Mouse (Mus musculus) cerebellum, adult 18-20 months (tissue): ENCODE data around the gene Elmod1.
A peak's percentile ranks its signal among the peaks of the same experiment; 100 is the strongest.
"Not testable (repeated sequence)": the region's sequence is repeated elsewhere in the genome, so short reads cannot be mapped to it uniquely, and the experiment has no call there.

ENCODE experiments used
- DNase-seq, 2 experiments: peaks; one replicate each; pipeline ENCODE4 v3.0.0; 2021

Gene Elmod1

DNA sequence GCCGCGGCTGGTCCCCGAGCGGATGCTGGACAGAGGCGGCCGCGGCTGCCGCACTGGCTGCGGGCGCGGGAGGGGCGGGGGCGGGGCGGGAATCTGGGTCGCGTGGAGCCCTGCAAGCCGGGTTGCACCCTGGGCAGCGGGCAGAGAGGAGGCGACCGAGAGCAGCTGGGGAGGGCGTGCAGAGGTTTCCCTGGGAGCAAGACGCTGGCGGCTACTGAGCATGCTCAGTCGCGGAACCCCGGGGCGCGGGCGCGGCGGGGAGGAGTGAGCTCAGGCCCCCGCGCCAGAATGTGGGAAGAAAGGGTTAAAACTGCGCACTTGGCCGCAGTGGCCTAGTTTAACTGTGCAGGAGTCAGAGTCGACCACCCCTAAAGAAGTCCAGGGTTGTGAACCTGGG is at the start of gene Elmod1:
Elmod1 (minus strand) TSS at position 180 of the 397 bp plus-strand sequence.
- peak; percentile 74 to 79 for DNase-seq

DNA sequence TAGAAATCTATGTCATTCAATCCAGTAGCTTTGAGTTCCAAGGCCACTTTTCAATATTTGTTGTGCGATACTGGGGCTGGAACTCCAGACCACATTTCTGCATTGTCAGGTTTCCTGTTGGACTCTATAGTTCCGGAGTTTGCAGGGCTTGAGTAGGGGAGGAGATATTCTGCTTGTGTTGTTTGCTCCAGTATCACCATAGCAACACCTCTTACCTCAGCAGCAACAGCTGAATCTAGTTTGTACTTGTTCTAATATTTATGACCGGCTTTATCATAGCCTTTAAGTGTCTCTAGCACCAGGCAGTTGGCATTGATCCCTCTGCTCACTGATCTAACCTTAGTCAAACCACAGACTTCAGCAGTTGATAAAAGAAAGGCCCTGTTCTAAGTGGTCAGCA is 47.7 kb upstream of the Elmod1 start:
- DNase-seq = no peak

DNA sequence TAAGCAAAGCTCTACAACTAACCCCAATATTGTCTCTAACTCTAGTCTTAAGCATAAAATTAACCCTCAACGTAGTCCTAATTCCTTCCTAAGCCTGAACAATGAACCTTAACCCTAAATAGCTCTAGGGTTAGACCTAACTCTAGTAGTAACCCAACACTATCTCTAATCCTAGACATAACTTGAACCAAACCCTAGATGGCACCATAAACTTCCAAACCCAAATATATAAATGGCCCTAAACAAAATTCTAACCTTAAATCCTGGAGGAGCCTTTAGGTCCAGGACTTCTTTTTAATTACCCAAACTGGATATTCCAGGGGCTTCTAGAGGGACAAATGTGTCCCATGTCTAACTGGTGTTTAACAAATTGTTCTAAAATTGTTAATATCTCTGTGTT is 19.4 kb upstream of the Elmod1 start:
- DNase-seq = no peak

DNA sequence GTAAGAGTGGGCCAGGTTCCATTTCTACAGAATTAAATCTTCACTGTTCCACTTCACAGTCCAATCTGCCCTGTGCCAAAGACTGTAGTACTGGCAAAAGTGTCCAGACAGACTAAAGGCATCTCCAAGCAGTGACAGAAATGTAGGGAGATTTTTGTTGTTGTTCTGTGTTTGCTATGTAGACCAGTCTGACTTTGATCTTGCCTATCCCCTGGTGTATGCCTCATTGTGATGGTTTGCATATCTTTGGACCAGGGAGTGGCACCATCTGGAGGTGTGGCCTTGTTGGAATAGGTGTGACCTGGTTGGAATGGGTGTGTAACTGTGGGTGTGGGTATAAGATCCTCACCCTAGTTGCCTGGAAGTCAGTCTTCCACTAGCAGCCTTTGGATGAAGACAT is 17.5 kb upstream of the Elmod1 start:
- not testable (repeated sequence) for DNase-seq

DNA sequence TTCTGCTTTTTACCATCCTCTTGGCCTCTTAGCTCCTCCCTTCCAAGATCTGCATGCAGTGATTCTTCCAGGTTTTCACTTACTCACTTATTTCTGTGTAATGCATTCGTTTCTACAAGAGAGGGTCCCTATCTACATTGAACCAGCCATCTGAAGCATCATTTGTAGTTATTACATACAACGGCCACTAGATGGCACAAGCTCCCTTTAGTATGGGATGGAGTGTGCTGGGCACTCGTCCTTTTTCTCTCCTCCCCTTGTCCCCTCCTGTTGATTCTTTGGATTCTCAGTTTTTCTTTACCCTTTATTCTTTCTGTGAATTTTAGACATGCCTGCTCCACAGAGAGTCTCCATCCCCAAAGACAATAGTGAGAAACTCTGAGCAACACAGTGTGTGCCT is 15.8 kb upstream of the Elmod1 start:
- DNase-seq = peak; percentile 37 to 56

DNA sequence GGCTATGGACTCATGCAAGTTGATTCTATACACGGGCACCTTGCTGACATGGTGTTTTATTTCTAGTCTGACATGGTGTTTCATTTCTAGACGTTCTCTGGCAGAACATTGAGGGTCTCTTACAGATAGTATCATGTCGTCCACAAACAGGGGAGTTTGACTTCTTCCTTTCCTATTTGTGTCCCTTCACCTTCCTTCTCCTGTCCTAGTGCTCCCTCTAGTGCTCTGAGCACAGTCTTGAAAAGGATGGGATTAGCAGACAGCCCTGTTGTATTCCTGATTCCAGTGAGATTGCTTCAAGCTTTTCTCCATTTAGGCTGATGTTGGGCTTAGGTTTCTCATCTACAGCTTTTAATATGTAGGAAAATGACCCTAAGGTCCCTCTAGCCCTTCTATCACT is 11.9 kb upstream of the Elmod1 start:
- DNase-seq = peak; percentile 51 to 57

DNA sequence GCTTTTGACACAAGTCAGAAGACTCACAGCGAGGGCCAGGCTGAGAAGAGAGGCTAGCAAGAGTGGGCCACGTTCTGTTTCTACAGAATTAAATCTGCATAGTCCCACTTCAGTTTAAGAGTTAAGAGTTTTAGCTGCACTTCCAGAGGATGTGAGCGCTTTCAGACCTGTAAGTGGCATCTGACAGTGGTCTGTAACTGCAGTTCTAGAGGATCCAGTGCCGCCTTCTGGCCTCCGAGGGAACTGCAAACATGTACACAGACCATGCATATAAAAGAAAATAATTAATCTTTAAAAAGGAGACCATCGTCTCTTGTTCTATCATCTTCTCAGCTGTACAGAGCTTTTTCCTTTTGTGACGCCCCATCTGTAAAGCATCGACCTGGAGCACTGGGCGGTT is 9.8 kb upstream of the Elmod1 start:
- peak; percentile 58 to 59 for DNase-seq

DNA sequence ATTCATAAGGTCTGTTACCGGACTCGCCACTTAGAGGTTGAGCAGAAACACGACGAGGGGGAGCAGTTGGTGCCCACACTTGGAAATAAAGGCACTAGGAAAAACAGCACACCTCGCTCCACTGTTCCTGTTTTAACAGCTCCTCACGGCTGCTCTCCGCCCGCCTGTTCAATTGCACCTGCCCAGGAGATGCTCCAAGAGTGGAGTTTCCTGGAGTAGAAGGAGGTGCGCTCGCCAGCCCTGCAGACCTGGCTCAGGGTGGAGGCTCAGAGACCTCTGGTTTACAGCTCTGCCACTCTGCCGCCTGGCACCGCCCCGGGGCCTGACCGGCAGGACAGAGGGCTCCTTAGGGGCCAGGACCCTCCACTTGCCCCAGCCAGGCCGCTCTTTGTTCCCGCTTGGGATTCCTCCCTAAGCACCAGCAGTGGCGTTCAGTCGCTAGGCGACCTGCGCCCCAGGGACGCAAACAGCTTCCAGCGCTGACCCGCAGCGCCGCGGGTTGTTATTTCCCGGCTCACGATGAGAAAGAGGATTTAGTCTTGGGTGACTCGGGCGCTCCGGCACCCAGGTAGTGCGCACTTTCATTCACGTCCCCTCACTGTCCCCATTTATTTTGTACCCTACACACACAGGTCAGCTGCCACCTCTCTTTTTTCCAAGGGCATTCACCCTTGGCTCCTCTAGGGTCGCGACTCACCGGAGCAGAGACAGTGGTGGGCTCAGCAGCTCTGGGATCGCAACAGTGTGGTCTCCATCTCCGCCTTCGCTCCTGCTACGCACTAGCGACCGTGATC is 576 bp downstream of the Elmod1 start:
- peak; percentile 63 to 70 for DNase-seq

DNA sequence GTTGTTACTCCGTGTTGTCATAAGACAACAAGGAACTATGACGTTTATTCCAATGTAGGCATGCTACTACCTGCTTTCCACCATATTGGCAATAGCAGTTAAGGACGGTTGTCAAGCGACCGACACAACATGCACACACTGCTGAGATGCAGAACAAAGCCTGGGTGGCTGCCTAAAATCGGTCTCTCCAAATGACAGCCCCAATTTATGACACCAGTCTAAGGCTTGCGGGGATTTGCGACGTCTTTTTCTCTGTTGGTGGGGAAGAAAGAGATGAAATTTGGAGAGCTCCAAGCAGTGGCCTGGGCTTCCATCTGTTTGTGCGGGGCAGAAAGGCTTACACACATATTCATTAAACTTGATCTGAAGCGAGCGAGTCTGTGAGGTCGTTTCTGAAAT is 1.2 kb downstream of the Elmod1 start:
- peak; percentile 43 to 44 for DNase-seq

DNA sequence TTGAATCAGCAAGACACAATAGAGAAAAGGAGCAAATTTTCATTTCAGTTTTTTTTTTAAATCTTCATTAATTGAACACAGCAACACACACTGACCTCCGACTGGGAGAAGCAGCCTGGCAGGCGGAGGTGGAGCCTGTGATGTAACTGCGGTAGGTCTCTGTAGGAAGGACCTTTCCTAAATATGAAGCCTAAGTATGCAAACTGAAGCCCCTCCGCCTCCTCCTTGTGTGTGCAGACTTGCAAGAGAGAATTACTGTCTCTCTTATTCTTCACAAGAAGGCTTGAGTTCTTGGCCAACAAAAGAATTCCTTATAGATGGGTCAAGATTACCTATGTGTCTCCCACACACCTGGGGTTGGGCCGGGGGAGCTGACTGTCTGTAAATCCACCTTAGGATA is 1.9 kb downstream of the Elmod1 start:
- peak; percentile 21 to 22 for DNase-seq

DNA sequence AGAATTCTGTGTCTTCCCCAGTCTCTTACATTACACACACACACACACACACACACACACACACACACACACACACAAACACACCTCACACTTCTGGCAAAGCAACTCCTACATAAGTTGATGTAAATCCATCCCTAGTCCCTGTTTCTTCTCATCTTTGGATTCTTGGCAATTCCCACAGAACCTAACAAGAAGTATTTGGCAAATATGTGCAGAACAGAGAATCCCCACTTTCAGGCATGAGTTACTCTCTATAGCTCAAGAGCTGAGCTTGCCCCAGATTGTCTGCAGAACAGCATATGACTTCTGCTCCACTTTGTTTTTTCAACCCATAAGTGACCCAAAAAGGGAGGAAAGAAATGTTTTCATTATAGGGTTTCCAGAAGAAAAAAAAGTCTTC is 2.7 kb downstream of the Elmod1 start:
- DNase-seq = no peak

DNA sequence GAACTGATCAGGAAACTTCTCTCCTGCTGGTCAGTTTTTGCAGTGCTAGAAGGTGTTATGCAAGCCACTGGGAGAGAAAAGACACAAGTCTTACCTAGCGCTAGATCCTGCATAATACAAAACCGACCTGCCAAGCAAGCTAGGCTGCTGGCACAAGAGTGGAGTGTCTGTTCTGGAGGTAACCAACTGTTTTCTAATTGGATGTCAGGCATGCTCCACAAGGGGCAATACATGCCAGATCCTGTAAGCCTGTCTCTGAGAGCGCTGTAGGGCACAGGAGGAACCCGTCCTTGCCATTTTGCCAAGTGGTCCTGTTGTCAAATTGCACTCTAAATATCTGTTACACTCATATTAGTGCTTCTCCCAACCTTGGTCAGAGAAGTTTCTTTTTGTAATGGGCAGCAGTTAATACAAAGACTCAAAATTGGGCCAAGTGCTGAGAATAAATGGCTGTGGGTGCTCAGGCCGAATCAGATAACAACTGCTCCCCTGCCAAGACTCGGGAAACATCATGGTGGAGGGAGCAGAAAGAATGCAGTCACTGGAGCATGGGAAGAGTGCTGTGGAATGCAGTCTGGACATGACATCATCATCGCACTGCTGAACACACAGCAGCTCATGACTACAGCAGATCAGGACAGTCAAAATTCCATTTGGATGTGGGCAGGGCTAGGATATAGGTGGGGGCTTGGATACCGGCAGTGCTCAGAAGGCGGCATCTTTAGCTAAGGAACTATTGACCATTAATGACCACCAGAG is 7.3 kb downstream of the Elmod1 start:
- peak; percentile 73 to 82 for DNase-seq

DNA sequence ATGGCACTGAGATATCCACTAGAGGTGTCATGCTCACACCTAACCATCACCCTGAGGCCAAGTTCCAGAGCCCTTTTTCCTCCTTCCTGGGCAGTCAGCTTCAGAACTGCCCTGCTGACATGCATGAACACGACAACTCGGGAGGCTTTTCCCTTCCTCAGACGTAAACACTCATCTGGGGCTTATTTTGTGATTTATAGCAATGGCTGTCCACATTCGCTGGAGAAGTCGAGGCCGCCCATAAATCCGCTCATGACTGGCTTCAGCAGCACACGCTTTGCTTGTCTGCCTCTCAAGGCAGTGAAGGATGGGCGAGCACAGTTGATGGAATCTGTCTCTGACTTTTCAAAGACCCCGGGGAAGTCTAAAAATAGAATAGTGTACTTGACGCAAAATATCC is 18.1 kb downstream of the Elmod1 start:
- DNase-seq = no peak

DNA sequence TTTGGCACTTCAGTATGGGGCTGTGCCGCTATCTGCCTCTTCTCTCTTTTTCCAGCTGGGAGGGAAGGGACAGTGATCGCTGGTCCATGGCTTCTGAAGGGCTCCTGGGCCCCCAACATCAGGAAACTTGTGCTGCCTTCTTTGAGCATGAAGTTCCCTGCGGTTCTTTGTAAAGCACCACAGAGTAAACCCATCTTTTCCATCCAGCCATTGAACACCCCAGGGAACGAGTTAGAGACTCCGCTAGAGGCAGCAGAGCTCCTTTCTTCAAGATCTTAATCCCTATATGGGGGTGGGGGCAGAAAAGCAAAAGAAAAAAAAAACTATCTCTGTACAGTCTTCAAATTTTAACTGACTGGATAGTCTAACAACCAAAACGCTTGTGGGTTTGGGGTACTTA is 20.2 kb downstream of the Elmod1 start:
- no peak for DNase-seq

DNA sequence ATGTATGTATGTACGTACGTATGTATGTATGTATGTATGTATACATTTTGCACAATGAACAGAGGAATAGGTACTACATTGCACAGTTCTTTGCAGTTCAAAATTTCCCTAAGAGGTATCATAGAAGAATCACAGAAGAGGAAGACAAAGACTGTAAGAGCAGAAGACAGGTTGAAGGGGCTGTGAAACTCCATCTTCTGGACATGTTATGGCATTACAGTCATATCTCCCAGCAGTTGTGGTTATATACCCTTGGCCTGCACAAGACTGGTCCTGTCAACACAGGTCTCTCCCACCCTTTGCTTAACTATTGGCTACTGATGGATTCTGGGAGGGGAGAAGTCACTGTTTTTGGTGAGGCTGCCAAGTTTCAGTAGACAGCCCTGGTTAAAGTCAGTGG is 27.6 kb downstream of the Elmod1 start:
- no peak for DNase-seq

DNA sequence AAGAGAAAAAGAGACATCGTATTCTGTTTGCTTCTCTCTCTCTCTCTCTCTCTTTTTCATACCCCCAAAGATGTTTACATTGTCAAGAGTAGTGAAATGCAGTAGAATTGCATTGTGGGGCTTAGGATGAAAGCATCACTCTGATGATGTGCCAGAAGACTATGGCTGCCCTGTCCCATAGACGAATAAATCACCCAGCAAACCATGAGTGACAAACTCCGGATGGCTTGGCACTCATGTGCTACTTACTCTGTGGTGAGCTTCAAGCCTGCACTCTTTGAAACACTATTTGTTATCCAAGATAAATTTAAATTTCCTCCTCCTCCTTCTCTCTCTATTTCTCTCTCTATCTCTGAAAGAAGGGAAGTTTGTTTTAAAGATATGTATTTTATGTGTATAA is 36.5 kb downstream of the Elmod1 start:
- no peak for DNase-seq

DNA sequence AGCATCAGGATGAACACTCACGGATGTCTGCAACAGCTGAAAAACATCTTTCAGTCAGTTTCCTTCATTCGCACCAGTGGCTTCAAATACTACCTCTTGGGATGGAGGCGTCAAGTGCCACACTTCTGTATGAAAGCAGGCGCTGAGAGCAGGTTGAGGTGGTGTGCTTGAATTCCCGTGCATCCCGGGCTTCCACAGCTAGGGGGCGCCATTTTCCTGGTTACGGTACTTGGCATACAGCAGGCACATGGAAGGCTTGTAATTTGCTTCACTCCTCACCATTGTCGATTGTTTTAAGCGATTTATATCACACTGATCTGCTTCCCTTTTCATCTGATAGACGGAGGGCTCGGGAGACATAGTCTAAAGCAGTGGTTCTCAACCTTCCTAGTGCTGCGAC is 40.9 kb downstream of the Elmod1 start:
- DNase-seq = peak; percentile 71 to 81

DNA sequence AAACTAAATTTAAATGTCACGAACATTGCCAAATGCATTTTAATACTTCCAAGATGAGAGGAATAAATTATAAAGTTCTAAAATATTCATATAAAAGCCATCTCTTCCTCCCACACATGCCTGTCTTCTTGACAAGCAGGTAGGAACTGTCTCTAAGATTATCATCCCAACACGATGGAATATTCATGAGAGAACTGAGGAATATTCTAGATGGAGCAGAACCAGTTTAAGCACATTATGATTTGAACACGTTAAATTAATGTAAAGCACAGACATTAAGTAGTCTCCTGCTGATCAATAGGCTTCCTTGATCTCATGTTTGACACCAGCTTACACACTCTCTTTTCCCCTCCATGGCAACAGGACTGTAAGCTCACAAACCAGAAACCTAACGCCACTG is 41.7 kb downstream of the Elmod1 start:
- no peak for DNase-seq

DNA sequence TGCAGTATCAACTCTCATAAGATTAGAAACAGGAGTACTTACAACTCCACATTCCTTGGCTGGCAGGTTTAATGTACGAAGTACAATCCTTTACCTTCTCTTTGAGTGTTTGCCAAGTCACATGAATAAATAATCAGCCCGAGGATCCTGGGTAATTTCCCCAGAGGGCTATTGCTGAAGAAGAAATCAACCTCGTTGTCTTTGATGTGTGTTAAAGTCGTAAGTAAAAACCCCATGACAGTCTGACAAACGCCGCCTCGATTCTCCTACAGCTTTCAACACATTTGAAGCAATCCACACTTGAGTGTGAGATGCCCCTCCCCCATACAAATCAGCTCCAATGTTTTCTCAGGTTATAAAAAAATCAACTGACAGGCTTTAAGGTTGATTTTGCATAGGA is 44.2 kb downstream of the Elmod1 start:
- DNase-seq = no peak

DNA sequence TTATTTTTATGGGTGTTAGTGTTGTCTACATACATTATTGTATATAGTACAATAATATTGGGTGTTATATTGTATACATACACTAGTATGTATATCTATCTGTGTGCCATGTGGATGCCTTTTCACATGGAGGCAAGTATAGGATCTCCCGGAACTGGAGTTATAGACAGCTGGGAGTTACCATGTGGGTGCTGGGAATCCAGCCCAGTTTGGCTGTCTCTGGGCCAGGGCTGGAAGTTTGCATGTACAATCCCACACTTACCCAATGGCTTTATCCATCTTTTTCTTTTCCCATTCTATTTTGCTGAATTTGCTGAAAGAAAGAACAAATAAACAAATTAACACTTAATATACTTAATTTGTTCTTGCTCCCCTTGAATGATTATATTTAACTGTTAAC is 54.0 kb downstream of the Elmod1 start:
- no peak for DNase-seq

DNA sequence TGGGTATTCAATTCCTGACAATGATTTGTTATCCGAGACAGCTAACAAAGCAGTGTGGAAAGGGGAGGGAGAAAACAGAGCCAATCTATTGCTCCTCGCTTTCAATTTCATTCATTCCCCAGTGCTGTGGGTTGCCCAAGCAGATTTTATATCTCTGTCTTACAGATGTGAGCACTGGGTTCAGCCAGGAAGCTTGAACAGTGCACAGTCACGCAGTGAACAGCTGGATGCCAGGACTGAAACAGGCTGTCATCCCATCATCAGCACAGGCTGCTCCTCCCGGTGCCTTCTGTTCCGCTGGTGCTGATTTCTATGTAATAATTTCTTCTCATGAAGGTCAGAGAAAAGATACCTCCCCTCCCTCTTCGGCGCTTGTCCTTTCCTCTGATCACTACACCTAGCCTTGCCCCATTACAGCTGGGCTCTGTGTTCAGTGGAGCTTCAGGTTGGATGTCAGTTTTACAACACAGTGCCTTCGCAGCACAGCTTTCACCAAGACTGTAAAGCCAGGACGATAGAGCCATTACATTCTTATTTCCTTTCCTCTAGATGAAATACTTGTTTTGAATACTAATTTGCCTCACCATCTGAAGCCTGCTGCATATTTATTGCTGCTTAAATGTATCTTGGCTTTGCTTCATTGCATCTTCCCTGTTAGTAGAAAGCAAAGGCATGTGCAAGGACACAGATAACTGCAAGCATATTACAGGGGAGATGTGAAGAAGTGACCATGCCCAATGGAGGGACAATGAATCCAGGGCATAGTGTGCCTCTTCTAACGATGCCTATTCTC is 59.0 kb downstream of the Elmod1 start:
- DNase-seq = no peak

DNA sequence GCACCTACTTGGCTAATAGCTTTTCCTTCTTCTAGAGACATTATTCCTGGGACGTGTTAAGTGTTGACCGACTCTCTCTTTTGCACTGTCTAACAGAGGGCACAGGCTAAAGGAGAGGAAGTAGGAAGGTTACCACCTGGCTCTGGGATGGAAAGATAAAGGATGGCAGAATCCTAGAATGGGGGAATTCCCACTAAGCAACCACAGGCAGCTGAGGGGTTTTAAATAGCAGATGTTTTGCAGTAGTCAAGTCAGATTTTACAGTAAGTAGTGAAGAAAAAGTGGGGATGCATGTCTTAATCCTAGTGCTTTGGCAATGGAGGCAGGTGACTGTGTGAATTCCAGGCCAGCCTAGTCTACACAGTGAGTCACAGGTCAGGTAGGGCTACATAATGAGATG is 64.3 kb downstream of the Elmod1 start:
- DNase-seq = no peak

DNA sequence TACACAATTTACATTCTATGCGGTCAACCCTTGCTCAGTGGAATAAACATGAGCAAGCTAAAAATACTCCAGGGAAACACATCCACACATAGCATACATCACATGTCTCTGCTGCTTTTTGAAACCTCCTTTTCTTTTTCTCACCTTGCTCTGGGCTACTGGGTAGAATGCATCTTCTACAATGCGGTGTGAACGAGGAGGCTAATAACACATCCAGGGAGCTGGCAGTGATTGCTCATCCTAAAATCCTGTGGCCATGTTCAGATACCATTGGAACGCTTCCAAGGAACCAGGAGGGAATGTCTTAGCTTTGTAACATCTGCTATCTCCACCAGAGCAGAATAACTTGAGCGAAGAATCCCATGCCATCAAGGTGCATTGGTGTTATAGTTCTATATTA is 64.8 kb downstream of the Elmod1 start:
- no peak for DNase-seq

DNA sequence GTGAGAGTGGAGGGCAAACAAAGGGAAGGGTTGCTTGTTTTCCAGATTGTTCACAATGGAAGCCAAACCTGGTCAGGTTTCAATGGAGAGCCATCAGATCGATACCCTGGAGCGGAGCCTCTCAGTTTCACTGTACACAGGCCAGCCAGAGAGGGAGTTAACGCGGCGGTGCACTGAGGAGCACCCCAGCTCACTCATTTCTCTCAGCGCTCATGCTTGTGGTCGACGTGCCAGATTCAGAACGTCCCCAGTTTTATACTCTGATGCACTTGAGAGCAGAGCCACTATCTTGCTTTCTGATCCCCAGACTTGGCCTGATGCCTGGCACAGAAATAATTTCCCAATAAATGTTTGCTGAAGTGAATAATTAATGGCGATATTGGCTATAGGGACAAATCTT is 68.3 kb downstream of the Elmod1 start:
- DNase-seq = no peak
